Mouse (Mus musculus) T-cell, adult 2 months (primary cell): ENCODE data around the gene Srgap1.
"Not testable (repeated sequence)": the region's sequence is repeated elsewhere in the genome, so short reads cannot be mapped to it uniquely, and the experiment has no call there.

Source experiments
- DNase-seq: peaks from one replicate; pipeline ENCODE4 v3.0.0; 2022; ENCODE audit warnings: low spot score

Srgap1 gene

DNA sequence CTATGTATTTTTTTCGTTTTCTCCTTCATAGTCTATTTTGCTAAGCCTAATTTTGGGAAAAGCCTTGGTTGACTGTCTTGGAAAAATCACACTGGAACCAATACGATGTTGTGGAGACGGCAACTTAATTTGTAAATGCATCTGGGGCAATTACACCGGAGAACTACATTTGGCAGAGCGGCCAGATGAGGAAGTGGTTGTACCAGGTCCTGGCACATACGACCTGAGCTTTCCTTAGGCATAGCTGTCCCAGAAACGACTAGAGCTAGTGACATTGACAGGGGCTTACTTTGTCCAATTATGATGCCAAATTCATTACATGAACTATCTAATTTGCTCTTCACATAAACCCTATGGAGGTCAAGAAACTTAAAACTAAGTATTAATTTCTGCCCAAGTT is 226.3 kb downstream of the Srgap1 start:
- no peak for DNase-seq

- no peak for DNase-seq
Observed at GRCm38 (mm10) chr10:121817983-121818382, 229.1 kb downstream of the Srgap1 start.

GRCm38 (mm10) chr10:121807771-121808170 is 239.3 kb downstream of the Srgap1 start:
- no peak for DNase-seq

DNA sequence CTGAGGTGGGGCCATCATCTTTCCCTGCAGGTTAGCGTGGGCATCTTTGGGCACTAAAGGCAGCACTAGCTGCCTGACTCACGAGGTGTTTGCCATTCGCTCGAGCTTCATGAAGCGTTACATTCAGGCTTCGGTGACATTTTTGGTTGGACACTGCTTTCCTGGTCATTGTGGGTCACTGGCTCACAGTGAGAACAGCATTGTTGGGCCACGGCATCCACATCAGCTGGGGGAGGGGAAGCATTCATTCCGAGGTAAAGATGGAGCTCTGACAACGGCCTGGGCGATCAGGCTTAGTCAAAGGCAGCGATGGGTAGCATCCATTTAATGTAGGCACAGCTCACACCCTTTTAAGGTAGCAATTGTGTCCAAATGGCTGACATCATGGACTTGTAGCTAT is 240.3 kb downstream of the Srgap1 start:
- DNase-seq, result no peak

GRCm38 (mm10) chr10:121805933-121806341 is 241.2 kb downstream of the Srgap1 start:
- DNase-seq, result no peak

DNA sequence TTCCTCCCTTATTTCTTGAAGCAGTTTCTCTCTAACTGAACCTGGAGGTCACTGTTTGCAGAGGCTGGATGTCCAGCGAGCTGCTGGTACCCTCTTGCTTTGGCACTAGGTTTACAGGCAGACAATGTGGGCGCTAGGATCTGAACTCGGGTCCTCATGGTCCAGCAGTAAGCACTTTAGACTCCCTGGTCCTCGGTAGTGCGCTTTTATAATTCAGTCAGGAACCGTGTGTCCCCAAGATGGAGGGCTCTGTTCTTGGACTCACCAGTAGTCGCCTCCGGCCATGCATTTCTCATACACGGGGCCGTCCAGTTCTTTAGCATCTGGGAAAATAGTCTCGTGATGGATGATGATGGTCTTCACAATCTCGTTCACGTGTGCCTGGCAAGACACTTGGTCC is 242.6 kb downstream of the Srgap1 start:
- DNase-seq, result no peak

DNA sequence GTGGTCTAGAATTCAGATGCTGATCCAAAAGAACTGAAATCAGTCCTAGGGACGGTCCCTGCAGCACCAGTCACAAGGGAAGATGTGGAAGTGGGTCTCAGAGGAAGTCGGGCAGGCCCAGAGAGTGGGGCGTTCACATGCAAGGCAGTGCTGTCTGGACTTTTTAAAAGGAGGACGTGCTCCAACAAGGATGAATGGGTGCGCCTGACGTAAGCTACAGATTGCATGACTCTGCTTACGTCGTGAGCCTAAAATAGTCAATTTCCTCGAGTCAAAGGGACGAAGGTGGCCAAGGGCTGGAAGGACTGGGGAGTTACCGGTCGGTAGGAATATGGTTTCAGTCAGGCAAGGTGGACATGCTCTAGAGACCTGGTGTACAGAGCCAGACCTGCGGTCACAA is 247.1 kb downstream of the Srgap1 start:
- no peak for DNase-seq

GRCm38 (mm10) chr10:121796027-121796802 is 250.9 kb downstream of the Srgap1 start:
- peak; percentile 26 for DNase-seq

- no peak for DNase-seq
Observed at GRCm38 (mm10) chr10:121794486-121794885, 252.6 kb downstream of the Srgap1 start.

DNA sequence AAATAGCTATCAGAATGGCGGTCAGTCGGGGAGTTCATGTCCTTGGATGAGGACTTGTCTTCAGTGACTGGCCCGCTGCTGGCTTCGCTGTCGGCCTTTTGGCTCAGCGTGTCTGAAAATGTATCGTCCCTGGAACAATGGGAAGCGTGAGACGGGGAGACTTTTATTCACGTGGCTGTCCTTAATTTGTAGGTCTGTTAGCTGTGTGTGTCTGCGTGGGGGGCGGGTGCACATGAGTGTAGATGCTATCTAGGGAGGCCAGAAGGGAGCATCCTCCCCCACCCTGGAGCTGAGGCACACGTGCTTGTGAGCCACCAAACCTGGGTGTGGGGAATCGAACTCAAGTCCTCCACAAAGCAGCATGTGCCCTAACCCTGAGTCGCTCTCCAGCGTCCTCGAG is 254.5 kb downstream of the Srgap1 start:
- DNase-seq, result no peak

DNA sequence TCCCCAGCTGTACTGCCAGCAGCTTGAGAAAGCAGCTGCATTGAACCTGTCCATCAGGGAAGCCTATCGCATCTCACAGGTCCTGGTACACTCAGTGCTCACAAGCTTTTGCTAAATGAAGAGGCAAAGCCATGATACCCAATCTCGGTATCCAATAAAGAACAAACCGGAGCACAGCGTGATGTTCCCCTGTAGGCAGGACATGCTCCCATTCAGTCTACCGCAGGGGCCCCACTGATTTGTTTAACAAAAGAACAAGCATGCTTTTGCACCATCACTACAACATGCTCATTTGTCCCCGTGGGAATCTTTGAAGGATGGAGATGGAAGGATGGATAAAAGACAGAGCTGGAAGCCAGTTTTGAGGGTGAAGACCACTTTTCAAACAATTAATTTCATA is 257.0 kb downstream of the Srgap1 start:
- no peak for DNase-seq

DNA sequence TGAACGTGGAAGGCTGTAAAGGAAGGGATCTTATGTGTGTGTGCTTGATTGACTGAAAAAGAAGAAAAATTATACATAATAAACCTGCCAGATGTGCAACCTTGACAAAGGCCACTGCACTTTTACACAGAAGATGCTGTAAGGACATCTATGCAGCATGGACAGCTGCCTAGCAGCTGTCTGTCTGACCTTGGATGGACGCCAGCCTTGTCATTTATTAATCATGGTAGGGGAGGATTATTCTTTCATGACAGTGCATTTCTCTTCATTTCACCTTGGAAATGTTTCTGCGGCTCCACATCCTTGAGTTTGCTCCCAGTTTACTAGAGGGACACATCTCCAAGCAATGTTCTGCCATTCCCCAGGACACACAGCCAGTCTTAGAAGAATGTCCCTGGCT is 258.6 kb downstream of the Srgap1 start:
- no peak for DNase-seq

GRCm38 (mm10) chr10:121781159-121781558 is 266.0 kb downstream of the Srgap1 start:
- DNase-seq, result peak; percentile 6

- DNase-seq, result no peak
Observed at GRCm38 (mm10) chr10:121775990-121776389, 271.1 kb downstream of the Srgap1 start.

GRCm38 (mm10) chr10:121773813-121774212 is 273.3 kb downstream of the Srgap1 start:
- no peak for DNase-seq

- peak; percentile 24 for DNase-seq
Observed at GRCm38 (mm10) chr10:121770624-121771577, 276.2 kb downstream of the Srgap1 start.

DNA sequence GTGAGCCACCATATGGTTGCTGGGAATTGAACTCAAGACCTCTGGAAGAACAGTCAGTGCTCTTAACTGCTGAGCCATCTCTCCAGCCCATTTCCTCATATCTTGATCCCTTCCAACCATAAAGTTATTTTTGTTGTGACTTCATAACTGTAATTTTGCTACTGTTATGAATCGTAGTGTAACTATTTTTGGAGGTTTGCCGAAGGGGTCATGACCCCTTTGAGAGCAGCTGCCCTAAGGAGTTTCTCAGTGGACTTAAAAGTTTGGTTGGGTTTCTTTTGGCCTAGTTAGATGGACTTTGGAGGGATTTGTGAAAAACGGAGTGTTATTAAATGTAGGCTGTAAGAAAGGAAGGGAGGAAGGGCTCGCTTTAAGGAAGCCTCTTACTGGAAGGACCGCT is 277.4 kb downstream of the Srgap1 start:
- no peak for DNase-seq

DNA sequence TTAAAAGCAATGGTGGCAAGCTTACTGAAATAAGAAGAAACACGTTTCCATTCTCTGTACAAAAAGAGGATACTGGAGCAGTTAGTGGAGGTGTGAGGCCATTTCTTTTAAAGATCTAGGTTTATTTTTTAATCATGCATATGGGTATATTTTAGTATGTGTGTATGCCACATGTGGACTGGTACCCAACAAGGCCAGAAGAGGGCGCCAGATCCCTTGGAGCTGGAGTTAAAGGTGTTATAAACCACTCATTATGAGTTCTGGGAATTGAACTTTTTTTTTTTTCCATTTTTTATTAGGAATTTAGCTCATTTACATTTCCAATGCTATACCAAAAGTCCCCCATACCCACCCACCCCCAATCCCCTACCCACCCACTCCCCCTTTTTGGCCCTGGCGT is 279.8 kb downstream of the Srgap1 start:
- not testable (repeated sequence) for DNase-seq

GRCm38 (mm10) chr10:121765174-121766057 is 281.7 kb downstream of the Srgap1 start:
- no peak for DNase-seq

GRCm38 (mm10) chr10:121764469-121765173 is 282.5 kb downstream of the Srgap1 start:
- no peak for DNase-seq

DNA sequence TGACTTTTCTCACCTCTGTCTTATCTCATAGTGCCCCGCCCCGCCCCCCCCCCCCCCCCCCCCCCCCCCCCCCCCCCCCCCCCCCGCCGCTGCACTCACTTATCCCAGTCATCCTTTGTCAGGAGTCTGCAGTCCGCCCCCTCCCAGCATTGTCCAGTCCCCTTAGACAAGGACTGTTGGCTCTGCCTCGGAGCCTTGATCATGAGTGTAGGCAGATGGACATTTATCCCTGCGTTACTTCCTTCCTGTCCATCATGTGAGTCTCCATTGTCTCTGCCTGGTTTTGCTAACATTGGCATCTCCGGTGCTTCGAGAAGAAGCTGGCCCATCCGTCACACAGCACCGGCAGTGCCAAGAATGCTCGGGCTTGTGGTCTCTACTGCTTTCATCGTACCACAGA is 283.9 kb downstream of the Srgap1 start:
- no peak for DNase-seq
